Mouse (Mus musculus): ENCODE measurements around the gene Zfp750.

- no peak for TF ChIP-seq CTCF (IDR thresholded peaks at IDR 0.05; ENCODE audit: control insufficient read depth, insufficient read depth, insufficient read length)
- no peak for TF ChIP-seq FOSL1 (IDR thresholded peaks at IDR 0.05; ENCODE audit: insufficient read depth, low read length, poor library complexity, severe bottlenecking)
- TF ChIP-seq USF1 (IDR thresholded peaks at IDR 0.05; ENCODE audit: low read depth) = no peak
- no peak for TF ChIP-seq MAX (IDR thresholded peaks at IDR 0.05)
- TF ChIP-seq CEBPB (IDR thresholded peaks at IDR 0.05; ENCODE audit: low read depth) = no peak
- TF ChIP-seq MYOD1 (IDR thresholded peaks at IDR 0.05; ENCODE audit: control insufficient read depth, insufficient read length, low read depth) = no peak
These were observed 30.9 kb upstream of the Zfp750 start for GRCm38 (mm10) chr11:121549843-121550647.
